Mouse (Mus musculus) bone marrow macrophage, adult 2 months (primary cell): Measurements from ENCODE around the gene Skp1a. TPM values are rescaled to one million over a fixed set of nuclear protein-coding genes. Genes with fewer than 3 reads are reported as not detected.

Experiments used
- H3K27ac ChIP-seq: 2 replicates; pipeline ENCODE4 v1.5.1; 2012; ENCODE audit warnings: low read depth, low read length; ENCODE audit not compliant: insufficient read depth
- H3K4me1 ChIP-seq: 2 replicates; pipeline ENCODE4 v1.6.1; 2012; ENCODE audit warnings: low read length; ENCODE audit not compliant: control insufficient read depth, insufficient read depth
- H3K4me3 ChIP-seq: 2 replicates; pipeline ENCODE4 v1.5.1; 2012; ENCODE audit warnings: mild to moderate bottlenecking, low read length, moderate library complexity; ENCODE audit not compliant: insufficient read depth
- CTCF ChIP-seq: IDR thresholded peaks from 2 replicates; pipeline ENCODE4 v1.5.1; 2012; ENCODE audit warnings: low read depth, mild to moderate bottlenecking, low read length, moderate library complexity
- POLR2A ChIP-seq: IDR thresholded peaks from 2 replicates; pipeline ENCODE4 v1.6.1; 2012; ENCODE audit warnings: mild to moderate bottlenecking, low read depth, low read length, borderline replicate concordance
- polyA plus RNA-seq: library from polyadenylated mRNA; stranded (reverse); fragments of >200 nt; gene quantifications from 2 replicates; pipeline ENCODE4 v1.2.4, GENCODE M21; 2012; ENCODE audit not compliant: missing spikeins, insufficient read depth, insufficient read length

Skp1a gene
- polyA plus RNA-seq, 1 experiment: 164 TPM

- no peak for TF ChIP-seq POLR2A
- TF ChIP-seq CTCF: no peak
- H3K4me3 ChIP-seq: no peak overlapping the region
- H3K27ac ChIP-seq: no peak overlapping the region
- H3K4me1 ChIP-seq: no peaks in the 10 kb centered on the region
These were observed 35.5 kb downstream of the Skp1a start for GRCm38 (mm10) chr11:52267271-52267670.

- Histone ChIP-seq H3K4me1 (no peaks in the 10 kb centered on the region), H3K27ac (no peak overlapping the region), H3K4me3 (no peak overlapping the region)
- TF ChIP-seq POLR2A (no peak), CTCF (no peak)
These were observed 36.5 kb downstream of the Skp1a start for GRCm38 (mm10) chr11:52268104-52268835.

- no peak overlapping the region for H3K4me3 ChIP-seq
- H3K4me1 ChIP-seq: no peaks in the 10 kb centered on the region
- H3K27ac ChIP-seq: no peak overlapping the region
- TF ChIP-seq CTCF (no peak), POLR2A (no peak)
These were observed 38.0 kb downstream of the Skp1a start for GRCm38 (mm10) chr11:52269841-52270240.

GRCm38 (mm10) chr11:52271765-52272495 lies 40.1 kb downstream of the Skp1a start:
- H3K4me1 ChIP-seq: no peaks in the 10 kb centered on the region
- no peak overlapping the region for H3K27ac ChIP-seq
- no peak overlapping the region for H3K4me3 ChIP-seq
- no peak for TF ChIP-seq CTCF
- TF ChIP-seq POLR2A: no peak

GRCm38 (mm10) chr11:52272619-52273018 lies 40.8 kb downstream of the Skp1a start:
- H3K27ac ChIP-seq: no peak overlapping the region
- TF ChIP-seq CTCF (no peak), POLR2A (no peak)
- no peaks in the 10 kb centered on the region for H3K4me1 ChIP-seq
- H3K4me3 ChIP-seq: no peak overlapping the region

- Histone ChIP-seq H3K4me1 (no peaks in the 10 kb centered on the region), H3K27ac (no peak overlapping the region), H3K4me3 (no peak overlapping the region)
- TF ChIP-seq POLR2A (no peak), CTCF (no peak)
These were observed 41.6 kb downstream of the Skp1a start for GRCm38 (mm10) chr11:52273183-52273941.

GRCm38 (mm10) chr11:52273942-52274330 lies 42.1 kb downstream of the Skp1a start:
- TF ChIP-seq CTCF (no peak), POLR2A (no peak)
- Histone ChIP-seq H3K4me3 (no peak overlapping the region), H3K4me1 (no peaks in the 10 kb centered on the region), H3K27ac (no peak overlapping the region)

GRCm38 (mm10) chr11:52274456-52275112 lies 42.8 kb downstream of the Skp1a start:
- Histone ChIP-seq H3K4me1 (no peaks in the 10 kb centered on the region), H3K4me3 (no peak overlapping the region), H3K27ac (no peak overlapping the region)
- TF ChIP-seq POLR2A: no peak
- TF ChIP-seq CTCF: no peak

GRCm38 (mm10) chr11:52275366-52275765 lies 43.6 kb downstream of the Skp1a start:
- no peak for TF ChIP-seq POLR2A
- no peak for TF ChIP-seq CTCF
- H3K4me3 ChIP-seq: no peak overlapping the region
- H3K27ac ChIP-seq: no peak overlapping the region
- no peaks in the 10 kb centered on the region for H3K4me1 ChIP-seq
